In the genomic region with DNA sequence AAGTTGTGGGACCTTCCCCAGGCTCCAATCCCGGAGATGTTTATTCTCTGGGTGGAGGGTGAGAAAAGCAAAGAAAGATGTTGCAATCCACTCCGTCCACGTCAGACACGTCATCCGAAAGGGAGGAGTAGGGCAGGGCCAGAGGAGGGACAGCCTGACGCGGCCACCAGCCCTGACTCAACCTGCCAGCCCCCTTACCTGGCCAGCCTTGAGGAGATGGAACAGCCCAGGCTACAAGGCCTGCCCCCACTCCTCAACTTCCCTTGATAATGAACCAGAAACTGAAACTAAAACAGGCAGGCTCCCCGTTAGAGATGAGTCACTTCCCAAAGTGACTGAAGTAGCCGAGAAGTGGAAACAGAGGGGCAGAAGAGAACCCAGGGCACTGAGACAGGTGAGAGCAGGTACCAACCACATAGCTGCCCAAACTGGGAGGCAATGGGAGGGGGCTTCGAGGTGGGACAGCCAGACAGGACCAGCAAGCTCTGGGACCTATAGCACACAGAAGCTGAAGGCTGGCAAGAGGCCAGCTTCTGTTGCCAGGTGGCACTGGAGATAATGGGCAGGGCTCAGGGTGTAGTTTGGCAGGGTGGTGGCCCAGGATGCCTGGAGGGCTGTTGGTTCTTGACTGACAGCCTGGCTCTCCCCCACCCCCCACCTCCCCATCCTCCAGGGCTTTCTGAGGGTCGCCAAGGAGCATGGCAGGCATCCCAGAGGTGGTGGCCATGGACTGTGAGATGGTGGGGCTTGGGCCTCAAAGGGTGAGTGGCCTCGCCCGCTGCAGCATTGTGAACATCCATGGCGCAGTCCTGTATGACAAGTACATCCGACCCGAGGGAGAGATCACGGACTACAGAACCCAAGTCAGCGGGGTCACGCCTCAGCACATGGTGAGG, we compare ENCODE assay signal across 7 mouse cellular contexts. TPM values are rescaled to one million over a fixed set of nuclear protein-coding genes. Genes with fewer than 3 reads are reported as not detected.
DNase-seq lines count a peak whose midpoint lies in the region; ATAC-seq and TF ChIP-seq lines count a peak whose summit lies in the region.

No protein-coding gene starts in this region.

- H3K27me3 ChIP-seq in stomach, embryonic 15.5 days (replicated peaks), result no peaks in the 10 kb centered on the region

- DNase-seq in 3134 (ENCODE audit: extremely low read depth, insufficient read length, low spot score) (peak; percentile 84), 416B (ENCODE audit: low read depth) (peak; percentile 82)
- peak; percentile 58 for DNase-seq in brain, embryonic 14.5 days (ENCODE audit: low read depth)
- peak; percentile 88 for DNase-seq in lung, postnatal 10 days
- no peak for DNase-seq in cerebellum, postnatal 36 days

- no peak for TF ChIP-seq POLR2A in brain, embryonic 14.5 days (IDR thresholded peaks at IDR 0.05; ENCODE audit: borderline replicate concordance, extremely low read depth, insufficient read depth, insufficient read length, poor library complexity, severe bottlenecking)

- 57% methylated on average over 19 of the region's 19 CpGs for WGBS in stomach, embryonic 15.5 days

- H3K4me3 ChIP-seq in stomach, embryonic 15.5 days (replicated peaks), result peak overlapping the region; percentile 30

- no peak overlapping the region for H3K9ac ChIP-seq in stomach, embryonic 15.5 days

- H3K9me3 ChIP-seq in stomach, embryonic 15.5 days, result no peaks in the 10 kb centered on the region

- H3K4me1 ChIP-seq in stomach, embryonic 15.5 days, result peaks cover 25% of the 10 kb centered on the region

- H3K36me3 ChIP-seq in stomach, embryonic 15.5 days, result no peaks in the 10 kb centered on the region

- ATAC-seq in hematopoietic stem cell, adult 5-6 weeks (replicated peaks in 1 of 2; ENCODE audit: insufficient read depth in 1 of 2, low FRiP score in 2 of 2, low TSS enrichment in 1 of 2, low read depth in 1 of 2, poor library complexity in 2 of 2, severe bottlenecking in 2 of 2), result peak; percentile 66 to 77
- peak; percentile 91 for ATAC-seq in stomach, embryonic 15.5 days (ENCODE audit: insufficient read depth, low FRiP score, low read depth)

- no peak for TF ChIP-seq CTCF in brain, embryonic 14.5 days (IDR thresholded peaks at IDR 0.05; ENCODE audit: borderline replicate concordance, extremely low read depth, insufficient read depth, insufficient read length)

- peak overlapping the region; percentile 77 for H3K27ac ChIP-seq in stomach, embryonic 15.5 days

- peak overlapping the region; percentile 53 for H3K4me2 ChIP-seq in stomach, embryonic 15.5 days

RNA-seq across cellular contexts. Expression of a gene that starts 0.7 kb away (rescaled TPM):
- 1.4 and 1.8 TPM in 2 replicates for polyA plus RNA-seq in brain, embryonic 14.5 days (2012; rRNA removed)
- 10.6 and 28.4 TPM in 2 replicates for total RNA-seq in hematopoietic stem cell, adult 5-6 weeks (2017)
- 16.8 and 21.9 TPM in 2 replicates for polyA plus RNA-seq in stomach, embryonic 15.5 days (2015; fragmentation: Nextera tagmentation; extraction: Ambion mirVana)

RNA-seq across cellular contexts. Expression of a gene that starts 18.2 kb away (rescaled TPM):
- polyA plus RNA-seq in brain, embryonic 14.5 days (2012; rRNA removed), result 34.3 and 34.7 TPM in 2 replicates
- total RNA-seq in hematopoietic stem cell, adult 5-6 weeks (2017), result 29.8 and 33.3 TPM in 2 replicates
- 37.9 and 39.8 TPM in 2 replicates for polyA plus RNA-seq in stomach, embryonic 15.5 days (2015; fragmentation: Nextera tagmentation; extraction: Ambion mirVana)

Comparison
In these comparisons a context has a peak if more than half of its experiments do, and no peak if none do; other contexts are left out.
1. DNase-seq: peak in 3134 (single experiment), 416B (single experiment), brain, embryonic 14.5 days (single experiment) and lung, postnatal 10 days (single experiment); none in cerebellum, postnatal 36 days (0 of 2).